ENCODE assay signal across 9 mouse cellular contexts in genomic region chr4:149628372-149628771, GRCm38 (mm10). TPM values are rescaled to one million over a fixed set of nuclear protein-coding genes. Genes with fewer than 3 reads are reported as not detected.
A peak's percentile ranks its signal among the peaks of the same experiment; 100 is the strongest.
DNase-seq lines count a peak whose midpoint lies in the region; ATAC-seq and TF ChIP-seq lines count a peak whose summit lies in the region.
"Had no signal": no experiment of that assay in that cellular context is flagged by ENCODE, and none has a peak within 500 bp of the region (broad histone marks: within the 10 kb centered on the region; RNA-seq: fewer than 3 reads in every experiment).

No protein-coding gene starts in this region.

- no peaks in the 10 kb centered on the region for H3K9me3 ChIP-seq in intestine, embryonic 14.5 days (ENCODE audit: control insufficient read depth, low read length)
- no peaks in the 10 kb centered on the region for H3K9me3 ChIP-seq in intestine, embryonic 15.5 days
- H3K9me3 ChIP-seq in embryonic facial prominence, embryonic 13.5 days: no peaks in the 10 kb centered on the region
- H3K9me3 ChIP-seq in kidney, postnatal 0 days (replicated peaks; ENCODE audit: low read length): no peaks in the 10 kb centered on the region
- H3K9me3 ChIP-seq: limb, embryonic 13.5 days had no signal

- TF ChIP-seq CTCF in kidney, postnatal 0 days (IDR thresholded peaks at IDR 0.05; ENCODE audit: low read depth): peak; percentile 73

- ATAC-seq in intestine, embryonic 14.5 days (replicated peaks; ENCODE audit: low FRiP score, low TSS enrichment, low read depth): no peak
- no peak for ATAC-seq in intestine, embryonic 15.5 days
- no peak for ATAC-seq in embryonic facial prominence, embryonic 13.5 days (ENCODE audit: insufficient number of reproducible peaks, insufficient read depth, low FRiP score, low TSS enrichment, low read depth)
- ATAC-seq in kidney, postnatal 0 days (replicated peaks; ENCODE audit: low FRiP score, low read depth): no peak

- peak; percentile 62 for DNase-seq in intestine, embryonic 14.5 days (ENCODE audit: low spot score)
- peak; percentile 60 for DNase-seq in CD4-positive helper T cell, adult 2 months (ENCODE audit: low read depth, low spot score)
- DNase-seq in adrenal gland, postnatal 25 days: peak; percentile 50
- DNase-seq in kidney, postnatal 0 days (ENCODE audit: low spot score): peak; percentile 65
- peak; percentile 43 to 64 for DNase-seq in natural killer cell, adult 2 months (ENCODE audit: low spot score in 2 of 2)
- DNase-seq in urinary bladder, adult 2 months (ENCODE audit: low spot score): no peak

- H3K27ac ChIP-seq in intestine, embryonic 14.5 days (ENCODE audit: low read depth): no peak overlapping the region
- no peak overlapping the region for H3K27ac ChIP-seq in intestine, embryonic 15.5 days
- H3K27ac ChIP-seq in embryonic facial prominence, embryonic 13.5 days: peak overlapping the region; percentile 55; the same call in 1 of the 2 replicates
- H3K27ac ChIP-seq in kidney, postnatal 0 days: no peak overlapping the region
- H3K27ac ChIP-seq: limb, embryonic 13.5 days had no signal

- peaks cover 31% of the 10 kb centered on the region for H3K36me3 ChIP-seq in intestine, embryonic 14.5 days (ENCODE audit: control insufficient read depth, insufficient read depth, low read length)
- peaks cover 13% of the 10 kb centered on the region; the same call in 1 of the 2 replicates for H3K36me3 ChIP-seq in intestine, embryonic 15.5 days
- peaks cover 34% of the 10 kb centered on the region for H3K36me3 ChIP-seq in embryonic facial prominence, embryonic 13.5 days
- peaks cover 18% of the 10 kb centered on the region; the same call in 1 of the 2 replicates for H3K36me3 ChIP-seq in kidney, postnatal 0 days (ENCODE audit: insufficient read depth, low read length)

- H3K4me3 ChIP-seq in intestine, embryonic 14.5 days (ENCODE audit: low read depth, low read length): no peak overlapping the region
- no peak overlapping the region for H3K4me3 ChIP-seq in intestine, embryonic 15.5 days (replicated peaks)
- no peak overlapping the region for H3K4me3 ChIP-seq in embryonic facial prominence, embryonic 13.5 days
- H3K4me3 ChIP-seq in kidney, postnatal 0 days (replicated peaks; ENCODE audit: low read depth, low read length): no peak overlapping the region
- H3K4me3 ChIP-seq: limb, embryonic 13.5 days had no signal

- no peaks in the 10 kb centered on the region for H3K4me1 ChIP-seq in intestine, embryonic 14.5 days (replicated peaks; ENCODE audit: control insufficient read depth, insufficient read depth, low read length)
- H3K4me1 ChIP-seq in intestine, embryonic 15.5 days (replicated peaks): no peaks in the 10 kb centered on the region
- H3K4me1 ChIP-seq in embryonic facial prominence, embryonic 13.5 days: peaks cover 4% of the 10 kb centered on the region; the same call in 1 of the 2 replicates
- H3K4me1 ChIP-seq in kidney, postnatal 0 days (replicated peaks; ENCODE audit: insufficient read depth, low read length): no peaks in the 10 kb centered on the region

- H3K9ac ChIP-seq in intestine, embryonic 14.5 days (ENCODE audit: low read length): no peak overlapping the region
- H3K9ac ChIP-seq in intestine, embryonic 15.5 days: no peak overlapping the region
- H3K9ac ChIP-seq in embryonic facial prominence, embryonic 13.5 days: no peak overlapping the region
- H3K9ac ChIP-seq in kidney, postnatal 0 days (ENCODE audit: low read depth, low read length): no peak overlapping the region
- H3K9ac ChIP-seq: limb, embryonic 13.5 days had no signal

- 79% methylated on average over 10 of the region's 10 CpGs for WGBS in intestine, embryonic 14.5 days
- WGBS in intestine, embryonic 15.5 days: 78% methylated on average over 10 of the region's 10 CpGs
- WGBS in embryonic facial prominence, embryonic 13.5 days: 69% methylated on average over 10 of the region's 10 CpGs
- WGBS in kidney, postnatal 0 days: 72% methylated on average over 10 of the region's 10 CpGs

- no peaks in the 10 kb centered on the region for H3K27me3 ChIP-seq in intestine, embryonic 14.5 days (replicated peaks; ENCODE audit: control insufficient read depth, insufficient read depth, low read length)
- H3K27me3 ChIP-seq in intestine, embryonic 15.5 days (replicated peaks): no peaks in the 10 kb centered on the region
- no peaks in the 10 kb centered on the region for H3K27me3 ChIP-seq in embryonic facial prominence, embryonic 13.5 days
- no peaks in the 10 kb centered on the region for H3K27me3 ChIP-seq in kidney, postnatal 0 days (ENCODE audit: insufficient read depth, low read length)
- H3K27me3 ChIP-seq: limb, embryonic 13.5 days had no signal

- no peak overlapping the region for H3K4me2 ChIP-seq in intestine, embryonic 14.5 days (ENCODE audit: low read length)
- no peak overlapping the region for H3K4me2 ChIP-seq in intestine, embryonic 15.5 days (replicated peaks)
- H3K4me2 ChIP-seq in embryonic facial prominence, embryonic 13.5 days: no peak overlapping the region
- H3K4me2 ChIP-seq in kidney, postnatal 0 days (ENCODE audit: low read length): no peak overlapping the region
- H3K4me2 ChIP-seq: limb, embryonic 13.5 days had no signal

RNA-seq across cellular contexts. Expression of gene Clstn1, which starts 42.1 kb away (rescaled TPM):
- polyA plus RNA-seq in intestine, embryonic 14.5 days (2014; fragmentation: Nextera tagmentation; extraction: Ambion mirVana): 20.5 and 30.8 TPM in 2 replicates
- polyA plus RNA-seq in intestine, embryonic 15.5 days (2015; fragmentation: Nextera tagmentation; extraction: Ambion mirVana): 40.9 and 42.4 TPM in 2 replicates
- 67.9 and 83.9 TPM in 2 replicates for total RNA-seq in adrenal gland, postnatal 25 days (2021)
- polyA plus RNA-seq in embryonic facial prominence, embryonic 13.5 days (2015; fragmentation: Nextera tagmentation; extraction: Ambion mirVana): 21.5 and 51.2 TPM in 2 replicates
- 40.7 and 43.9 TPM in 2 replicates for polyA plus RNA-seq in kidney, postnatal 0 days (2015; fragmentation: Nextera tagmentation; extraction: Ambion mirVana)
- polyA plus RNA-seq in urinary bladder, adult 2 months (2012; rRNA removed): 28.0 and 61.1 TPM in 2 replicates
